Mouse (Mus musculus) liver, embryonic 13.5 days (tissue): ENCODE measurements around the gene Smg9. TPM values are rescaled to one million over a fixed set of nuclear protein-coding genes. Genes with fewer than 3 reads are reported as not detected.

Experiments used
- ATAC-seq: fragments of 200-750 bp; cut with Nextera tagmentation; 2 replicates; pipeline ENCODE4 v1.8.0; 2017; ENCODE audit warnings: low read depth, mild to moderate bottlenecking, moderate number of reproducible peaks, moderate library complexity
- DNase-seq: peaks from one replicate; pipeline ENCODE4 v3.0.0; 2022
- H3K27ac ChIP-seq: fragments of 300-500 bp; sonication (generic); 2 replicates; pipeline ENCODE4 v1.5.1; 2015; ENCODE audit warnings: moderate library complexity, mild to moderate bottlenecking, inconsistent platforms
- H3K27me3 ChIP-seq: fragments of 300-500 bp; sonication (generic); 2 replicates; pipeline ENCODE4 v1.6.1; 2015; ENCODE audit warnings: mild to moderate bottlenecking, inconsistent platforms
- H3K36me3 ChIP-seq: fragments of 300-500 bp; sonication (generic); 2 replicates; pipeline ENCODE4 v1.6.1; 2015; ENCODE audit warnings: mild to moderate bottlenecking, inconsistent platforms
- H3K4me1 ChIP-seq: fragments of 300-500 bp; sonication (generic); replicated peaks from 2 replicates; pipeline ENCODE4 v1.6.1; 2015; ENCODE audit warnings: inconsistent platforms
- H3K4me2 ChIP-seq: fragments of 300-500 bp; sonication (generic); 2 replicates; pipeline ENCODE4 v1.6.1; 2015; ENCODE audit warnings: inconsistent platforms, mild to moderate bottlenecking, moderate library complexity
- H3K4me3 ChIP-seq: fragments of 300-500 bp; sonication (generic); replicated peaks from 2 replicates; pipeline ENCODE4 v1.5.1; 2015; ENCODE audit warnings: mild to moderate bottlenecking, inconsistent platforms
- H3K9ac ChIP-seq: fragments of 300-500 bp; sonication (generic); 2 replicates; pipeline ENCODE4 v1.6.1; 2015; ENCODE audit warnings: mild to moderate bottlenecking, inconsistent platforms
- H3K9me3 ChIP-seq: fragments of 300-500 bp; sonication (generic); replicated peaks from 2 replicates; pipeline ENCODE4 v1.6.1; 2016; ENCODE audit warnings: inconsistent platforms
- WGBS: fragments of 180-500 bp; shearing (Covaris S2); methylation state at CpG from one replicate; pipeline ENCODE4 v1.1.7; 2015; ENCODE audit not compliant: insufficient replicate concordance; 5-methylcytosine and 5-hydroxymethylcytosine counted together
- polyA plus RNA-seq: library from polyadenylated mRNA; unstranded; fragments of >200 nt; fragmentation: Nextera tagmentation; extraction: Ambion mirVana; gene quantifications from 2 replicates; pipeline ENCODE4 v1.2.1, GENCODE M21; 2015

The Smg9 gene
- polyA plus RNA-seq, 1 experiment from 2014 or later, result 15.2 TPM

- whole genome bisulfite sequencing, result 50% methylated on average over 6 of the region's 6 CpGs
- no peaks in the 10 kb centered on the region for H3K36me3 ChIP-seq
- DNase-seq (no peak), ATAC-seq (no peak)
- no peaks in the 10 kb centered on the region for H3K9me3 ChIP-seq
- no peak overlapping the region for H3K27ac ChIP-seq
- H3K27me3 ChIP-seq, result peaks cover 11% of the 10 kb centered on the region
- H3K9ac ChIP-seq, result no peak overlapping the region
- H3K4me3 ChIP-seq, result no peak overlapping the region
- peaks cover 7% of the 10 kb centered on the region for H3K4me1 ChIP-seq
- no peak overlapping the region for H3K4me2 ChIP-seq
Measured at GRCm38 (mm10) chr7:24466835-24467234, 67.4 kb downstream of the Smg9 start.

GRCm38 (mm10) chr7:24467886-24468285, 68.5 kb downstream of the Smg9 start:
- DNase-seq, result no peak
- Histone ChIP-seq H3K4me2 (no peak overlapping the region), H3K9ac (no peak overlapping the region), H3K27ac (no peak overlapping the region), H3K27me3 (peaks cover 3% of the 10 kb centered on the region; the same call in 1 of the 2 replicates), H3K36me3 (no peaks in the 10 kb centered on the region), H3K9me3 (no peaks in the 10 kb centered on the region), H3K4me3 (no peak overlapping the region), H3K4me1 (peaks cover under 1% of the 10 kb centered on the region; the same call in 1 of the 2 replicates)
- 71% methylated on average over 5 of the region's 5 CpGs for WGBS
- ATAC-seq, result no peak

- ATAC-seq, result no peak
- Histone ChIP-seq H3K27ac (no peak overlapping the region), H3K9me3 (no peaks in the 10 kb centered on the region), H3K36me3 (no peaks in the 10 kb centered on the region), H3K4me3 (no peak overlapping the region), H3K4me2 (no peak overlapping the region), H3K27me3 (no peaks in the 10 kb centered on the region), H3K4me1 (no peaks in the 10 kb centered on the region), H3K9ac (no peak overlapping the region)
- no peak for DNase-seq
- WGBS, result 64% methylated on average over 3 of the region's 3 CpGs
Measured at GRCm38 (mm10) chr7:24469126-24469525, 69.7 kb downstream of the Smg9 start.

- Histone ChIP-seq H3K4me1 (no peaks in the 10 kb centered on the region), H3K27me3 (no peaks in the 10 kb centered on the region), H3K9ac (no peak overlapping the region), H3K27ac (no peak overlapping the region), H3K9me3 (no peaks in the 10 kb centered on the region), H3K4me3 (no peak overlapping the region), H3K36me3 (no peaks in the 10 kb centered on the region), H3K4me2 (no peak overlapping the region)
- WGBS, result 78% methylated on average over 7 of the region's 7 CpGs
- ATAC-seq (no peak), DNase-seq (no peak)
Measured at GRCm38 (mm10) chr7:24470356-24470755, 70.9 kb downstream of the Smg9 start.

Other genes with a start within 250 kb of the Smg9 start
- 0.61 and 0.94 TPM in 2 replicates for gene Zfp114, start 224.6 kb upstream of the Smg9 start, polyA plus RNA-seq
- 1.4 and 2.5 TPM in 2 replicates for gene Zfp111, start 188.2 kb upstream of the Smg9 start, polyA plus RNA-seq
- 1.3 and 2.3 TPM in 2 replicates for gene Zfp109, start 162.1 kb upstream of the Smg9 start, polyA plus RNA-seq
- gene Zfp108, start 144.8 kb upstream of the Smg9 start, polyA plus RNA-seq, result 0.40 and 0.49 TPM in 2 replicates
- gene Zfp93, start 129.2 kb upstream of the Smg9 start, polyA plus RNA-seq, result 0.97 and 1.2 TPM in 2 replicates
- gene Zfp61, start 98.4 kb upstream of the Smg9 start, polyA plus RNA-seq, result 3.4 and 5.1 TPM in 2 replicates
- gene Zfp94, start 83.0 kb upstream of the Smg9 start, polyA plus RNA-seq, result 2.5 and 2.6 TPM in 2 replicates
- not detected in 2 replicates for gene Tescl, start 65.7 kb upstream of the Smg9 start, polyA plus RNA-seq
- not detected in 2 replicates for gene Lypd5, start 50.4 kb upstream of the Smg9 start, polyA plus RNA-seq
- 126 and 128 TPM in 2 replicates for gene Kcnn4, start 29.4 kb upstream of the Smg9 start, polyA plus RNA-seq
- not detected in 2 replicates for gene Irgc1, start 52.7 kb downstream of the Smg9 start, polyA plus RNA-seq
- 1.9 and 2.3 TPM in 2 replicates for gene Plaur, start 62.9 kb downstream of the Smg9 start, polyA plus RNA-seq
- 0.20 and 0.22 TPM in 2 replicates for gene Cadm4, start 82.4 kb downstream of the Smg9 start, polyA plus RNA-seq
- 7.0 and 8.3 TPM in 2 replicates for gene Zfp428, start 107.4 kb downstream of the Smg9 start, polyA plus RNA-seq
- gene AC161166.1, start 112.8 kb downstream of the Smg9 start, polyA plus RNA-seq, result not detected in 2 replicates
- 0.99 and 1.4 TPM in 2 replicates for gene Irgq, start 131.1 kb downstream of the Smg9 start, polyA plus RNA-seq
- not detected in 2 replicates for gene Pinlyp, start 146.5 kb downstream of the Smg9 start, polyA plus RNA-seq
- gene Xrcc1, start 146.7 kb downstream of the Smg9 start, polyA plus RNA-seq, result 48.3 and 51.6 TPM in 2 replicates
- gene Ethe1, start 187.9 kb downstream of the Smg9 start, polyA plus RNA-seq, result 19.9 and 21.5 TPM in 2 replicates
- 0.31 and 0.34 TPM in 2 replicates for gene Zfp575, start 188.0 kb downstream of the Smg9 start, polyA plus RNA-seq
- gene Phldb3, start 211.1 kb downstream of the Smg9 start, polyA plus RNA-seq, result 0.08 and 0.09 TPM in 2 replicates
- not detected in 2 replicates for gene Lypd3, start 236.9 kb downstream of the Smg9 start, polyA plus RNA-seq